Mouse (Mus musculus) brain, embryonic 14.5 days (tissue): ENCODE data around the gene Lmod3.

Experiments
- CTCF ChIP-seq: fragments of 200-500 bp; IDR thresholded peaks from 2 replicates; pipeline ENCODE4 v1.5.1; 2012; ENCODE audit warnings: inconsistent platforms, mild to moderate bottlenecking, moderate library complexity, borderline replicate concordance; ENCODE audit not compliant: insufficient read depth, insufficient read length; ENCODE audit errors: extremely low read depth
- POLR2A ChIP-seq: fragments of 200-500 bp; IDR thresholded peaks from 2 replicates; pipeline ENCODE4 v1.6.1; 2012; ENCODE audit warnings: mild to moderate bottlenecking, inconsistent platforms, borderline replicate concordance; ENCODE audit not compliant: poor library complexity, insufficient read depth, insufficient read length, severe bottlenecking; ENCODE audit errors: extremely low read depth

DNA sequence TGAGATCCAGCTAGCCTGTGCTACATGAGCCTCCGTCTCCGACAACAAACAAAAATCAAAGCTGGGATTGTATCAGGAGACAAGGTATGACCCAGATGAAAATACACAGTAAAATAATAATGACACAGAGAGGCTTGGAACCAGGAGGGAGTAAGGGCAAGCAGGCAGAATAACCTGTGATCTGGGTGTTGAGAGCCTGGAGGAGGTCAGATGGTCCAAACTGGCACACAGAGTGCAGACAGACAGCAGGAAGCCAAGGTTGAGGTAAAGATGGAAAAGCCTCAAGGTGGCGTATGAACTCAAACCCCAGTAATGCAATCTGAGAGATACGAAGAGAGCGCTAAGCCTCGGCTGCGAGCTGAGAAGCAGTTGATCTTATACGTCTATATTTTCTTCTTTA is 28.1 kb downstream of the Lmod3 start:
- TF ChIP-seq CTCF (no peak), POLR2A (no peak)
